Mouse (Mus musculus) forebrain, postnatal 0 days (tissue): ENCODE measurements at regions not wholly inside any gene's neighbourhood (a gene's known extent, or its start where the extent isn't known, plus 50 kb on each side); places are given as distances from the start of the nearest gene placed in this dataset.

Source experiments
- ATAC-seq: fragments of 200-750 bp; cut with Nextera tagmentation; 2 replicates; pipeline ENCODE4 v1.8.0; 2017; ENCODE audit warnings: mild to moderate bottlenecking, moderate library complexity
- DNase-seq: peaks from one replicate; pipeline ENCODE4 v3.0.0-alpha.2; 2015
- H3K27ac ChIP-seq: fragments of 300-500 bp; sonication (generic); 2 replicates; pipeline ENCODE4 v1.5.1; 2014; ENCODE audit warnings: low read depth, mild to moderate bottlenecking, antibody characterized with exemption, low read length, moderate library complexity, mixed read lengths
- H3K27me3 ChIP-seq: fragments of 300-500 bp; sonication (generic); 2 replicates; pipeline ENCODE4 v1.6.1; 2014; ENCODE audit warnings: mild to moderate bottlenecking, low read length, mixed read lengths; ENCODE audit not compliant: insufficient read depth
- H3K36me3 ChIP-seq: fragments of 300-500 bp; sonication (generic); 2 replicates; pipeline ENCODE4 v1.6.1; 2014; ENCODE audit warnings: mild to moderate bottlenecking, moderate library complexity; ENCODE audit not compliant: insufficient read depth
- H3K4me1 ChIP-seq: fragments of 300-500 bp; sonication (generic); 2 replicates; pipeline ENCODE4 v1.6.1; 2014; ENCODE audit warnings: antibody characterized with exemption; ENCODE audit not compliant: insufficient read depth
- H3K4me2 ChIP-seq: fragments of 300-500 bp; sonication (generic); 2 replicates; pipeline ENCODE4 v1.6.1; 2014; ENCODE audit warnings: low read depth, mild to moderate bottlenecking, moderate library complexity
- H3K4me3 ChIP-seq: fragments of 300-500 bp; sonication (generic); 2 replicates; pipeline ENCODE4 v1.5.1; 2014; ENCODE audit warnings: low read depth, low read length, mixed read lengths
- H3K9ac ChIP-seq: fragments of 300-500 bp; sonication (generic); 2 replicates; pipeline ENCODE4 v1.6.1; 2014; ENCODE audit warnings: mild to moderate bottlenecking
- H3K9me3 ChIP-seq: fragments of 300-500 bp; sonication (generic); 2 replicates; pipeline ENCODE4 v1.6.1; 2016; ENCODE audit warnings: low read length
- CTCF ChIP-seq: sonication (generic); IDR thresholded peaks from 2 replicates; pipeline ENCODE4 v1.5.1; 2016; ENCODE audit warnings: antibody characterized with exemption, control low read depth, low read depth
- WGBS: fragments of 180-500 bp; shearing (Covaris S2); extraction: QIAGEN DNeasy Blood & Tissue Kit; methylation state at CpG from one replicate; pipeline ENCODE4 v1.1.7; 2014; 5-methylcytosine and 5-hydroxymethylcytosine counted together

DNA sequence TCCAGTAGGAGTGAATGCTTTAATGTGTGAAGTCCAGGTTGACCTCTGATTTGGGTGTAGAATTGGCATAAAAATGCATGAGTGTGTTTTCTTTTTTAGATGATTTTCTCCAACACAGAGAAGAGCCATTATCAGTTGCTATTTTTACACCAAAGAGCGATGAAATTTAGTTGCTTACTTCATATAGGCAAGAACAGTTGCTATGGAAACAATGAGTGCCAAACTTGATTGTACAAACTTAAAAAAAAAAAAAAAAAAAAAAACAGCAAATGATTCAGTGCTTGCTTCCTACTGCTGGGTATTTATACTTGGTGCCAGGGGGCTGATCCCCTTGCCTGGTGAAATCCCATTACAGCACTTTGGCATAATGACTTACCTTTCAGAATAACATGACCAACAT, 268.0 kb downstream of the Sec23a start:
- Histone ChIP-seq H3K36me3 (no peaks in the 10 kb centered on the region), H3K4me2 (no peak overlapping the region), H3K9ac (no peak overlapping the region), H3K9me3 (no peaks in the 10 kb centered on the region), H3K4me1 (no peaks in the 10 kb centered on the region), H3K4me3 (no peak overlapping the region), H3K27me3 (no peaks in the 10 kb centered on the region), H3K27ac (no peak overlapping the region)
- 25% methylated on average over 1 of the region's 1 CpGs for WGBS
- no peak for TF ChIP-seq CTCF
- peak; percentile 84 for ATAC-seq
- DNase-seq, result peak; percentile 46

DNA sequence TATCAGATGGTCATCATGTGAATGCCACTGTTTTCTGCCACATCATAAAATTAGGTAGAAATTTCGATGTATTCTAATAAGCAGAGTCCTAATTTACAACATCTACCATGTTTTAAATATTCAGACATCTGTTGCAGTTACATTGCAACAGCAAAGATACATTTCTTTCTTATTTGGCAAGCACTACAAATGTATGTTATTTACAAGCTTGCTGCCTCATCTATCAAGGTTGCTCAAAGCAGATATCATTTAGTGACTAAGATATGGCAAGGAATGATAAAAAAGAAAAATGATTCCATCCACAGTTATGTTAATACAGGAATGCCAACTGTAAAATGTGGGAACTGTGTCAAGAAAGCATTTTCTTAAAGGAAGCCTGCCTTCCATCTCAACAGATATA, 283.7 kb downstream of the Sec23a start:
- Histone ChIP-seq H3K27me3 (no peaks in the 10 kb centered on the region), H3K36me3 (no peaks in the 10 kb centered on the region), H3K9me3 (no peaks in the 10 kb centered on the region), H3K9ac (no peak overlapping the region), H3K27ac (no peak overlapping the region), H3K4me1 (no peaks in the 10 kb centered on the region), H3K4me2 (no peak overlapping the region), H3K4me3 (no peak overlapping the region)
- 43% methylated on average over 1 of the region's 1 CpGs for WGBS
- ATAC-seq (no peak), DNase-seq (peak; percentile 35)
- TF ChIP-seq CTCF, result no peak

DNA sequence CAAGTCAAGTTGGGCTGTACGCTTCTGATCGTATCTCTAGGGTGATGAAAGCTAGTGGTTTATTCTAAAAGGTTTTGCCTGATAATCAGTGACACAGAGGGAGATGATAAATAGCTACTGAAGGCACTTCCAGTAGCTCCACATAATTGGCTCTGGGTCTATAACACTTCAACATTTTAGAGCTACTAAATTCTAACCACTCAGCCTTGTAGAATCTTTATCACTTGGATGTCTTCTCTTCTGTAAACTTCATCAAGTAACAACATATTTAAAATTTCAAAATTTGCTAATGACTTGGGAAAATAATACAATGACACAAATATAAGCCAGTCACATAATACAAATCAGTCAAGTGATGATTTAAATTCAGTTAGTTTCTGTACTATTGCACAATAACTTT, 284.3 kb downstream of the Sec23a start:
- ATAC-seq (no peak), DNase-seq (no peak)
- no peak for TF ChIP-seq CTCF
- no peaks in the 10 kb centered on the region for H3K9me3 ChIP-seq
- no peaks in the 10 kb centered on the region for H3K27me3 ChIP-seq
- no peak overlapping the region for H3K27ac ChIP-seq
- no peaks in the 10 kb centered on the region for H3K36me3 ChIP-seq
- H3K4me3 ChIP-seq, result no peak overlapping the region
- H3K4me2 ChIP-seq, result no peak overlapping the region
- WGBS, result 92% methylated on average over 2 of the region's 2 CpGs
- no peaks in the 10 kb centered on the region for H3K4me1 ChIP-seq
- H3K9ac ChIP-seq, result no peak overlapping the region

DNA sequence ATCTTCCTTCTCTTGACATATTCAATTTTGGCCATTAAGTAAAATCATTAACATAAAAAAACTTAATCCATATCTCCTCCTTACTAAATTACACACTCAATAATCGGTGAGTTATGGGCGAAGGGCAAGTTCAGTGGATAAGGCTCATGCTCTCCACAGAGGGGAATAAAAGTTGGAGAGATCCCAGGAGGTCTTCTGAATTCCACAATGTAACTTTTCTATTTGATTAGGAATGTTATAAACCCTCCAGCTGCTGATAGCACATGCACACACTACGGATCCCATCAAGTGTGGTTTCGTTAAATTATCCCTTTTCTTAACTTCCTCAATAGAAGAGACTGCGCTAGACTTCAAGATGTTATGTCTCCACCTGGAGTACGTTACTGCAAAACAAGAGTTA, 293.9 kb downstream of the Sec23a start:
- no peak for TF ChIP-seq CTCF
- ATAC-seq, result no peak
- WGBS, result 90% methylated on average over 6 of the region's 6 CpGs

DNA sequence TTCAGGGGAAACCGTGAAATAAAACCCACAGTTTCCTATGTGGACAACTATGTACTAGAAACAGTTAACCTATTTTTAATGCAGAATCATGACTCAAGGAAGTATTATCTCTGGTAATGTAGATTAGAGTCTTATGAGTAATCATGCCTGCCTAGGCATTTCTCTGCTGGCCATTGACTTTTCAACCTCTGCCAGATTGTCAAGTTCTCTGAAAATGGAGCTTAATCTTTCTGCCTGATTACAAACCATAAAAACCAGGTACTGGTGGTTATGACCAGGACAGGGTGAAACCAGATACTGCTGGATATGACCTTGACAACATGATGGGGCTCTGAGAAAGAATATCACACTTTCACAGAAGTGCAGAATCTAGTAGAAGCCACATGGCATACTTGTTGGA, 297.6 kb downstream of the Sec23a start:
- no peak for TF ChIP-seq CTCF
- 92% methylated on average over 1 of the region's 1 CpGs for WGBS
- Histone ChIP-seq H3K4me1 (no peaks in the 10 kb centered on the region), H3K9me3 (no peaks in the 10 kb centered on the region), H3K4me3 (no peak overlapping the region), H3K4me2 (no peak overlapping the region), H3K27me3 (no peaks in the 10 kb centered on the region), H3K27ac (no peak overlapping the region), H3K36me3 (no peaks in the 10 kb centered on the region), H3K9ac (no peak overlapping the region)
- ATAC-seq (no peak), DNase-seq (no peak)

More for the DNA sequence above, 293.9 kb downstream of the Sec23a start:
- Histone ChIP-seq H3K27ac (no peak overlapping the region), H3K9ac (no peak overlapping the region), H3K27me3 (no peaks in the 10 kb centered on the region), H3K36me3 (no peaks in the 10 kb centered on the region), H3K9me3 (no peaks in the 10 kb centered on the region), H3K4me1 (no peaks in the 10 kb centered on the region), H3K4me2 (no peak overlapping the region), H3K4me3 (no peak overlapping the region)
- DNase-seq, result no peak

DNA sequence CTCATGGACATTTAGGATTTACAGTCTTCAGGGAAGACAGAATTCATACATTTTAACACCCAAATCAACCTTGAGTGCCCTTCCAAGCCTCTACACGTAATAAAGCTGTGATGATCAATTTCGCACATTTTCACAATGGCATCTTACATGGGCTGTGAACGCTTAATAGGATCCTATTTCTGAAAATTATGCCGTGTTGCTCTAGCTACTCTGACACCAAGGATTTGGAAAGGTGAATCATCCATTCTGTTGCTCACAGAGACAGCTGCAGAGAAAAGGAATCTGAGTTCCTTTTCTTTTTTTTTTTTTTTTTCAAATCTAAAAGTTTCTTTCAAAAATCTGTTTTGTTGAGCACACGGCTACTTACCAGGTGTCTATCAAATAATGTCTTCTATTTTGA, 316.1 kb downstream of the Sec23a start:
- Histone ChIP-seq H3K4me3 (no peak overlapping the region), H3K36me3 (no peaks in the 10 kb centered on the region), H3K9me3 (no peaks in the 10 kb centered on the region), H3K27me3 (no peaks in the 10 kb centered on the region), H3K4me1 (no peaks in the 10 kb centered on the region), H3K9ac (no peak overlapping the region), H3K4me2 (no peak overlapping the region), H3K27ac (no peak overlapping the region)
- ATAC-seq (no peak), DNase-seq (no peak)
- WGBS, result 77% methylated on average over 5 of the region's 5 CpGs
- no peak for TF ChIP-seq CTCF

DNA sequence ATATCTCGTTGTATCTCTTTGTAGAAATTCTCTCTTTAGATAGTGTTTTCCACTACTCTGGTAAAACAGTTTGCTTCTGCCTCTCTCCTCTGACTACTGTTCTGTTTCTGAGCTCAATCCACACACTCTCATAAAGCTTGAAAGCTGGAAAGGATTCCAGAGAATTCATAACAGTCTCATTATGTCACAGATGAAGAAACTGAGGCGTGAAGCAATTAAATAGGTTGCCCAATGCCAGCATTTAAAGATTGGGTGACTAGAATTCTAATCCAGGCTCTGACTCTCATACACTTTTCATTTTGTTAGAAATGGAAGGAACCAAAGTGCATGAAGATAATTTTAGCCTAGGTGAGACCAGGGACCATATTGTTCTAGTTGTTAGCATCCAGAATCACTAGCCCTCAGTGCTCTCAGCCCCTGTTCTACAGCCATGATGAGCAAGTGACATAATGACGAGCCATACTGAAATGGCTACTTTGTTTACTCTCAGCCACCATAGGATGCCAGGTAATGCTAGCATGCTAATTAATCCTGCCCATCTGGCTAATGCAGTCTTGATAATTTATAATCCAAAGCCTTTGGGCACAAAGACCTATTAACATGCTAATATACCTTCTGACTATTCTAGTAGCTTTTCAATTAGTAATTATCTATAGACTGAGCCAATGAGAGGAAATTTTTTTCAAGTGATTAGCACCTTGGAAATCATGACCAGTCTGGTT, 341.7 kb downstream of the Sec23a start:
- H3K36me3 ChIP-seq, result no peaks in the 10 kb centered on the region
- H3K4me2 ChIP-seq, result no peak overlapping the region
- 42% methylated on average over 3 of the region's 3 CpGs for WGBS
- no peak overlapping the region for H3K4me3 ChIP-seq
- DNase-seq (no peak), ATAC-seq (no peak)
- TF ChIP-seq CTCF, result no peak
- H3K9me3 ChIP-seq, result no peaks in the 10 kb centered on the region
- no peaks in the 10 kb centered on the region for H3K4me1 ChIP-seq
- no peaks in the 10 kb centered on the region for H3K27me3 ChIP-seq
- no peak overlapping the region for H3K9ac ChIP-seq
- H3K27ac ChIP-seq, result no peak overlapping the region
